Mouse (Mus musculus) neural tube, embryonic 13.5 days (tissue): Measurements from ENCODE around the gene Rprd1b. TPM values are rescaled to one million over a fixed set of nuclear protein-coding genes. Genes with fewer than 3 reads are reported as not detected.

Experiments used
- ATAC-seq: fragments of 200-750 bp; cut with Nextera tagmentation; 2 replicates; pipeline ENCODE4 v1.8.0; 2017; ENCODE audit warnings: low read depth, mild to moderate bottlenecking, moderate TSS enrichment, moderate library complexity
- H3K27ac ChIP-seq: fragments of 300-500 bp; sonication (generic); replicated peaks from 2 replicates; pipeline ENCODE4 v1.5.1; 2015; ENCODE audit warnings: moderate library complexity, mild to moderate bottlenecking, inconsistent platforms
- H3K27me3 ChIP-seq: fragments of 300-500 bp; sonication (generic); 2 replicates; pipeline ENCODE4 v1.6.1; 2015; ENCODE audit warnings: mild to moderate bottlenecking, inconsistent platforms
- H3K36me3 ChIP-seq: fragments of 300-500 bp; sonication (generic); 2 replicates; pipeline ENCODE4 v1.6.1; 2015; ENCODE audit warnings: mild to moderate bottlenecking, inconsistent platforms
- H3K4me1 ChIP-seq: fragments of 300-500 bp; sonication (generic); replicated peaks from 2 replicates; pipeline ENCODE4 v1.6.1; 2015; ENCODE audit warnings: inconsistent platforms
- H3K4me2 ChIP-seq: fragments of 300-500 bp; sonication (generic); 2 replicates; pipeline ENCODE4 v1.6.1; 2015; ENCODE audit warnings: inconsistent platforms, mild to moderate bottlenecking, moderate library complexity
- H3K4me3 ChIP-seq: fragments of 300-500 bp; sonication (generic); 2 replicates; pipeline ENCODE4 v1.5.1; 2015; ENCODE audit warnings: mild to moderate bottlenecking, inconsistent platforms
- H3K9ac ChIP-seq: fragments of 300-500 bp; sonication (generic); 2 replicates; pipeline ENCODE4 v1.6.1; 2015; ENCODE audit warnings: moderate library complexity, mild to moderate bottlenecking, inconsistent platforms
- H3K9me3 ChIP-seq: fragments of 300-500 bp; sonication (generic); 2 replicates; pipeline ENCODE4 v1.6.1; 2016; ENCODE audit warnings: inconsistent platforms
- WGBS: fragments of 180-500 bp; shearing (Covaris S2); methylation state at CpG from one replicate; pipeline ENCODE4 v1.1.7; 2015; 5-methylcytosine and 5-hydroxymethylcytosine counted together
- polyA plus RNA-seq: library from polyadenylated mRNA; unstranded; fragments of >200 nt; fragmentation: Nextera tagmentation; extraction: Ambion mirVana; gene quantifications from 2 replicates; pipeline ENCODE4 v1.2.1, GENCODE M21; 2015

The Rprd1b gene
- polyA plus RNA-seq, 1 experiment from 2014 or later, result 34.5 TPM

GRCm38 (mm10) chr2:158067260-158067824 is 39.0 kb downstream of the Rprd1b start:
- H3K27me3 ChIP-seq, result no peaks in the 10 kb centered on the region
- no peaks in the 10 kb centered on the region for H3K9me3 ChIP-seq
- H3K4me2 ChIP-seq, result no peak overlapping the region
- no peak overlapping the region for H3K4me3 ChIP-seq
- no peak overlapping the region for H3K27ac ChIP-seq
- WGBS, result 94% methylated on average over 5 of the region's 5 CpGs
- peaks cover 15% of the 10 kb centered on the region; the same call in 1 of the 2 replicates for H3K4me1 ChIP-seq
- no peak overlapping the region for H3K9ac ChIP-seq
- no peak for ATAC-seq
- peaks cover 47% of the 10 kb centered on the region for H3K36me3 ChIP-seq

GRCm38 (mm10) chr2:158068444-158068971 is 40.2 kb downstream of the Rprd1b start:
- no peaks in the 10 kb centered on the region for H3K9me3 ChIP-seq
- H3K4me3 ChIP-seq, result no peak overlapping the region
- H3K9ac ChIP-seq, result no peak overlapping the region
- H3K36me3 ChIP-seq, result peaks cover 56% of the 10 kb centered on the region
- no peak for ATAC-seq
- no peak overlapping the region for H3K27ac ChIP-seq
- peaks cover 15% of the 10 kb centered on the region; the same call in 1 of the 2 replicates for H3K4me1 ChIP-seq
- H3K27me3 ChIP-seq, result no peaks in the 10 kb centered on the region
- no peak overlapping the region for H3K4me2 ChIP-seq

- no peak overlapping the region for H3K4me3 ChIP-seq
- H3K4me2 ChIP-seq, result no peak overlapping the region
- H3K9ac ChIP-seq, result no peak overlapping the region
- H3K4me1 ChIP-seq, result peaks cover 8% of the 10 kb centered on the region; the same call in 1 of the 2 replicates
- no peaks in the 10 kb centered on the region for H3K27me3 ChIP-seq
- H3K36me3 ChIP-seq, result peaks cover 73% of the 10 kb centered on the region
- no peak overlapping the region for H3K27ac ChIP-seq
- 88% methylated on average over 3 of the region's 3 CpGs for WGBS
- no peak for ATAC-seq
- no peaks in the 10 kb centered on the region for H3K9me3 ChIP-seq
Measured at GRCm38 (mm10) chr2:158070885-158071632, 42.8 kb downstream of the Rprd1b start.

- H3K4me2 ChIP-seq, result no peak overlapping the region
- H3K27ac ChIP-seq, result no peak overlapping the region
- H3K9ac ChIP-seq, result no peak overlapping the region
- no peaks in the 10 kb centered on the region for H3K27me3 ChIP-seq
- H3K4me3 ChIP-seq, result no peak overlapping the region
- peaks cover 77% of the 10 kb centered on the region for H3K36me3 ChIP-seq
- H3K9me3 ChIP-seq, result no peaks in the 10 kb centered on the region
- WGBS, result 87% methylated on average over 5 of the region's 5 CpGs
- no peak for ATAC-seq
- H3K4me1 ChIP-seq, result peaks cover 4% of the 10 kb centered on the region; the same call in 1 of the 2 replicates
Measured at GRCm38 (mm10) chr2:158071633-158071995, 43.3 kb downstream of the Rprd1b start.

GRCm38 (mm10) chr2:158074835-158075234 is 46.5 kb downstream of the Rprd1b start:
- Histone ChIP-seq H3K27ac (no peak overlapping the region), H3K4me3 (no peak overlapping the region), H3K4me2 (no peak overlapping the region), H3K27me3 (no peaks in the 10 kb centered on the region), H3K9me3 (no peaks in the 10 kb centered on the region), H3K9ac (no peak overlapping the region), H3K36me3 (peaks cover 73% of the 10 kb centered on the region), H3K4me1 (peaks cover 5% of the 10 kb centered on the region; the same call in 1 of the 2 replicates)
- 87% methylated on average over 5 of the region's 5 CpGs for WGBS
- no peak for ATAC-seq

- no peak overlapping the region for H3K4me3 ChIP-seq
- no peak overlapping the region for H3K4me2 ChIP-seq
- H3K9ac ChIP-seq, result no peak overlapping the region
- peaks cover 5% of the 10 kb centered on the region; the same call in 1 of the 2 replicates for H3K4me1 ChIP-seq
- no peak overlapping the region for H3K27ac ChIP-seq
- 85% methylated on average over 6 of the region's 6 CpGs for WGBS
- no peaks in the 10 kb centered on the region for H3K27me3 ChIP-seq
- no peak for ATAC-seq
- H3K36me3 ChIP-seq, result peaks cover 54% of the 10 kb centered on the region
- H3K9me3 ChIP-seq, result no peaks in the 10 kb centered on the region
Measured at GRCm38 (mm10) chr2:158076690-158077089, 48.4 kb downstream of the Rprd1b start.

GRCm38 (mm10) chr2:158077981-158078380 is 49.7 kb downstream of the Rprd1b start:
- Histone ChIP-seq H3K27ac (peak overlapping the region; percentile 49), H3K9ac (no peak overlapping the region), H3K36me3 (peaks cover 41% of the 10 kb centered on the region), H3K4me1 (peaks cover 5% of the 10 kb centered on the region; the same call in 1 of the 2 replicates), H3K9me3 (no peaks in the 10 kb centered on the region), H3K4me2 (no peak overlapping the region), H3K4me3 (no peak overlapping the region), H3K27me3 (no peaks in the 10 kb centered on the region)
- WGBS, result 54% methylated on average over 2 of the region's 2 CpGs
- ATAC-seq, result no peak

- Histone ChIP-seq H3K4me2 (no peak overlapping the region), H3K9me3 (no peaks in the 10 kb centered on the region), H3K27ac (no peak overlapping the region), H3K4me3 (no peak overlapping the region), H3K4me1 (peaks cover 5% of the 10 kb centered on the region; the same call in 1 of the 2 replicates), H3K9ac (no peak overlapping the region), H3K36me3 (peaks cover 37% of the 10 kb centered on the region), H3K27me3 (no peaks in the 10 kb centered on the region)
- 79% methylated on average over 7 of the region's 7 CpGs for WGBS
- no peak for ATAC-seq
Measured at GRCm38 (mm10) chr2:158078971-158079370, 50.7 kb downstream of the Rprd1b start.

- Histone ChIP-seq H3K4me1 (peaks cover 10% of the 10 kb centered on the region), H3K4me3 (no peak overlapping the region), H3K9me3 (no peaks in the 10 kb centered on the region), H3K4me2 (no peak overlapping the region), H3K27ac (no peak overlapping the region), H3K9ac (no peak overlapping the region), H3K27me3 (no peaks in the 10 kb centered on the region), H3K36me3 (peaks cover 31% of the 10 kb centered on the region)
- ATAC-seq, result no peak
- 73% methylated on average over 9 of the region's 9 CpGs for WGBS
Measured at GRCm38 (mm10) chr2:158079843-158080395, 51.6 kb downstream of the Rprd1b start.

- no peak overlapping the region for H3K9ac ChIP-seq
- no peak for ATAC-seq
- H3K9me3 ChIP-seq, result no peaks in the 10 kb centered on the region
- no peak overlapping the region for H3K4me2 ChIP-seq
- H3K36me3 ChIP-seq, result peaks cover 23% of the 10 kb centered on the region
- no peak overlapping the region for H3K27ac ChIP-seq
- H3K27me3 ChIP-seq, result no peaks in the 10 kb centered on the region
- H3K4me3 ChIP-seq, result no peak overlapping the region
- peaks cover 10% of the 10 kb centered on the region for H3K4me1 ChIP-seq
- WGBS, result 89% methylated on average over 9 of the region's 9 CpGs
Measured at GRCm38 (mm10) chr2:158080622-158081241, 52.4 kb downstream of the Rprd1b start.

- no peak overlapping the region for H3K9ac ChIP-seq
- WGBS, result 56% methylated on average over 8 of the region's 8 CpGs
- no peaks in the 10 kb centered on the region for H3K27me3 ChIP-seq
- no peaks in the 10 kb centered on the region for H3K9me3 ChIP-seq
- no peak overlapping the region for H3K4me2 ChIP-seq
- no peak overlapping the region for H3K4me3 ChIP-seq
- peaks cover 5% of the 10 kb centered on the region for H3K4me1 ChIP-seq
- no peaks in the 10 kb centered on the region for H3K36me3 ChIP-seq
- no peak for ATAC-seq
- H3K27ac ChIP-seq, result no peak overlapping the region
Measured at GRCm38 (mm10) chr2:158084486-158084885, 56.2 kb downstream of the Rprd1b start.

GRCm38 (mm10) chr2:158090096-158090495 is 61.8 kb downstream of the Rprd1b start:
- WGBS, result 87% methylated on average over 4 of the region's 4 CpGs
- ATAC-seq, result no peak
- H3K9me3 ChIP-seq, result no peaks in the 10 kb centered on the region

More at GRCm38 (mm10) chr2:158090096-158090495, 61.8 kb downstream of the Rprd1b start:
- no peak overlapping the region for H3K9ac ChIP-seq
- no peaks in the 10 kb centered on the region for H3K36me3 ChIP-seq
- no peak overlapping the region for H3K4me3 ChIP-seq
- no peaks in the 10 kb centered on the region for H3K27me3 ChIP-seq
- H3K4me1 ChIP-seq, result peaks cover 14% of the 10 kb centered on the region
- H3K4me2 ChIP-seq, result no peak overlapping the region
- no peak overlapping the region for H3K27ac ChIP-seq
